Mouse (Mus musculus): ENCODE measurements around the gene Slc12a5. TPM values are rescaled to one million over a fixed set of nuclear protein-coding genes. Genes with fewer than 3 reads are reported as not detected.

Gene Slc12a5
- 0.85 and 0.94 TPM in 2 replicates for polyA plus RNA-seq (2015; fragmentation: Nextera tagmentation; extraction: Ambion mirVana)

DNA sequence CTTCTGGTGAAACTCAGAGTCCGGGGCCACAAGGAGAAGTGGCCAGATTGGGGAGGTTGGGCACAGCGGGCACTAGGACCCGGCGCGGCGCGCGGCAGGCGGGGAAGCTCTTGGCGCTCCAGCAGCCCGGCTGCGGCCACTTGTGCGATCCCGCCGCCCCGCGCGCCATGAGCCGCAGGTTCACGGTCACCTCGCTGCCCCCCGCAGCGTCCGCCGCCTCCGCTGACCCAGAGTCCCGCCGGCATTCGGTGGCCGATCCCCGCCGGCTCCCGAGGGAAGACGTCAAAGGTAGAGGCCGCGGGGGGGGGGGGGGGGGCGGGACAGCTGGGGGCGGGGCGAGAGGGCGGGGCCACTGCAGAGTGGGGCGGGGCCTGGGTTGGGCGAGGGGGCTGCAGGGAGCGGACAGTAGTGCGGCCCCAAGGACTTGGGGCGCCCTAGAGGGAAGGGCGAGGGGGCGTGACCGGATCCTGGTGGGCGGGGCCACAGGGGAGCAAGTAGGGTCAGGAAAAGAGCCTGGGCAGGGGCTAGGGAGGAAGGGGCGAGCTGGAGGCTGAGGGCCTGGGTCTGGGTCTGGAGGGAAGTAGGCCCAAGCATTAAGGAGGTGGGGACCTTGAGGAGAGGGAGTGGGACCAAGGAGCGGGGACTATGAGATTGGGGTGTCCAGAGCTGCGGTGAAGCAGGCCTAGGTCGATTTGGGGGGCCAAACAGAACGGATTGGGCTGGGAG is at the start of gene Slc12a5:
Gene Slc12a5 (plus strand): TSS at position 87 of the 726 bp plus-strand sequence.
- Histone ChIP-seq H3K36me3 (ENCODE audit: insufficient read depth, low read length) (no peaks in the 10 kb centered on the region), H3K4me1 (ENCODE audit: insufficient read depth, low read length) (peaks cover 14% of the 10 kb centered on the region), H3K27ac (ENCODE audit: low read length) (no peak within 1 kb of the TSS), H3K9me3 (ENCODE audit: low read length) (no peaks in the 10 kb centered on the region), H3K27me3 (ENCODE audit: insufficient read depth, low read length) (peaks cover under 1% of the 10 kb centered on the region; the same call in 1 of the 2 replicates), H3K4me3 (ENCODE audit: low read length) (peak within 1 kb of the TSS; percentile 62), H3K9ac (replicated peaks; ENCODE audit: low read length) (peak within 1 kb of the TSS; percentile 67), H3K4me2 (replicated peaks; ENCODE audit: low read depth, low read length) (peak within 1 kb of the TSS; percentile 73)
- under 1% methylated on average over 35 of the region's 54 CpGs for WGBS
- ATAC-seq (ENCODE audit: low FRiP score, low TSS enrichment): peak; percentile 76

DNA sequence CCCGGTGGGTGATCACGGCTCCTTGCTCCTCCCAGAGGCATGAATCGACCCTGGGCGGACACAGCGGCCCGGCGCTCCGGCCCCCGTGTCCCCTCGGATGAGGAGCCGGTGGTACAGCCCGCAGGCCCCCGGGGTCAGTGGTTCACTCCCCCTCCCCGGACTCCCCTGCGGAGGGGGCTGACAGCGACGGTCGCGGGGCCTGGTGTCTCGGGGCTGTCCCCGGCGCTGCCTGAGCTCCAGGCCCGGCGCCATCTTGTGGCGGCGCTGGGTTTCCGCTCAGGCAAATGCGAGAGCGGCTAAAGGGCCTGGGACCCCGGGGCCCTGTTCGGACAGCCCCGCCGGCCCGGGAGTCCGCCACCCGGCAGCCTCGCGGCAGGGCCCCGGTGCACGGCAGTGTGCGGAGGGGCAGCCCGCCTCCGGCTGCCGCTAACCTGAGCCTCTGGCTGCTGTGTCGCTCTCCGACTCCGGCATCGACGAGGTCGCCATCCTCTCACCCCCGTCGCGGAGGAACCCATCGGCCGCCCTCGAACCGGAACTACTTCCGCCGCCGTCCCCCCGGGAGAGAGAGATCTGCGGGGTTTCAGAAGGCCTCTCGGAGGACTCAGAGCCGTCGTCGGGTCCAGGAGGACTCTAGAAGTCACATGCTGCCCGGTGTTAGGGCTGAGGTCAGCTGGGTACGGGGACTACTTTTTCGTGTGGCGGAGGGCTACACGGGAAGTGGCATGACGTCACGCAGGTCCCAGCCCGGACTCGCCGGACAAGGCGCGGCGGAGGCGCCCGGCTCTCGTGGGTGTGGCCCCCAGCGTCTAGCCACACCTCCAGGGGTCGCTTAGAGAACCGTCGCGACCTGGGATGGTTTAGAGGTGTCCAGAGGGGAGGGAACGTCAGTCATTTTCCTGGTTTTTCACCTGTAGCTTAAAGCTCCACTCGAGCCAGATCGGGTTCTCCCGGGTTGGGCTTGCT is 49.2 kb upstream of the Slc12a5 start, which contains the start of gene Zfp335:
Gene Zfp335 (minus strand): TSS at position 672 of the 963 bp plus-strand sequence.
- 0% methylated on average over 89 of the region's 91 CpGs for WGBS
- no peaks in the 10 kb centered on the region for H3K27me3 ChIP-seq (ENCODE audit: insufficient read depth, low read length)
- H3K4me2 ChIP-seq (replicated peaks; ENCODE audit: low read depth, low read length): peak within 1 kb of the TSS; percentile 72
- H3K36me3 ChIP-seq (ENCODE audit: insufficient read depth, low read length): peaks cover 27% of the 10 kb centered on the region
- peak within 1 kb of the TSS; percentile 98 for H3K27ac ChIP-seq (ENCODE audit: low read length)
- peak within 1 kb of the TSS; percentile 96 for H3K9ac ChIP-seq (replicated peaks; ENCODE audit: low read length)
- H3K4me1 ChIP-seq (ENCODE audit: insufficient read depth, low read length): peaks cover 17% of the 10 kb centered on the region
- peak; percentile 87 for ATAC-seq (ENCODE audit: low FRiP score, low TSS enrichment)
- H3K9me3 ChIP-seq (ENCODE audit: low read length): peaks cover 3% of the 10 kb centered on the region
- peak within 1 kb of the TSS; percentile 65 for H3K4me3 ChIP-seq (ENCODE audit: low read length)

GRCm38 (mm10) chr2:164912151-164912550 is 48.5 kb upstream of the Slc12a5 start:
- Histone ChIP-seq H3K27ac (ENCODE audit: low read length) (peak overlapping the region; percentile 98), H3K27me3 (ENCODE audit: insufficient read depth, low read length) (no peaks in the 10 kb centered on the region), H3K36me3 (ENCODE audit: insufficient read depth, low read length) (peaks cover 20% of the 10 kb centered on the region), H3K4me2 (replicated peaks; ENCODE audit: low read depth, low read length) (peak overlapping the region; percentile 72), H3K9me3 (ENCODE audit: low read length) (no peaks in the 10 kb centered on the region), H3K4me3 (ENCODE audit: low read length) (peak overlapping the region; percentile 65), H3K9ac (replicated peaks; ENCODE audit: low read length) (peak overlapping the region; percentile 96), H3K4me1 (ENCODE audit: insufficient read depth, low read length) (peaks cover 17% of the 10 kb centered on the region)
- 10% methylated on average over 12 of the region's 12 CpGs for WGBS
- peak; percentile 9 for ATAC-seq (ENCODE audit: low FRiP score, low TSS enrichment)

DNA sequence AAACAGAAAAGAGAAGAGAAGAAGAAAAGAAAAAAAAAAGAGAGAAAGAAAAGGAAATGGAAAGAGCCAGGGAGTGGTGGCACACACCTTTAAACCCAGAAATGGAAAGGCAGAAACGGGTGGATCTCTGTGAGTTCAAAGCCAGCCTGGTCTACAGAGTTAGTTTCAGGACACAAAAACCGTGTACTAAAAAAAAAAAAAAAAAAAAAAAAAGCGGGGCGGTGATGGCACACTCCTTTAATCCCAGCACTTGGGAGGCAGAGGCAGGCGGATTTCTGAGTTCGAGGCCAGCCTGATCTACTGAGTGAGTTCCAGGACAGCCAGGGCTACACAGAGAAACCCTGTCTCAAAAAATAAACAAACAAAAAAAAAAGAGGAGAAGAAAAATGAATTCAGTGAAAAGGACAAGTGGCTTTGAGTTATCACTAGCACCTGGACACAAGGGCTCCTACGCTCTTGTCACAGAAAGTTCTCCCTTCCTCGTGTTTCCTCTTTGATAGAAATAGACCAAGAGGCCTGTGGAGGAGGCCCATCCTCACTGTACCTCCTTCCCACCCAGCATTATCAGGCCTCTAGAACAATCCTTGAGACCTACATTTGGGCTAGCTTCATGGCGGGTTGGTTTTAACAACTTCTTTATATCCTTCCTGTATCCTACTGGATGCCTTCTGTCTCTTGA is 47.7 kb upstream of the Slc12a5 start:
- Histone ChIP-seq H3K4me3 (ENCODE audit: low read length) (no peak overlapping the region), H3K36me3 (ENCODE audit: insufficient read depth, low read length) (peaks cover 12% of the 10 kb centered on the region), H3K9ac (replicated peaks; ENCODE audit: low read length) (no peak overlapping the region; the same call in 1 of the 2 replicates), H3K9me3 (ENCODE audit: low read length) (no peaks in the 10 kb centered on the region), H3K4me1 (ENCODE audit: insufficient read depth, low read length) (peaks cover 17% of the 10 kb centered on the region), H3K27me3 (ENCODE audit: insufficient read depth, low read length) (no peaks in the 10 kb centered on the region), H3K27ac (ENCODE audit: low read length) (no peak overlapping the region), H3K4me2 (replicated peaks; ENCODE audit: low read depth, low read length) (no peak overlapping the region)
- 84% methylated on average over 9 of the region's 9 CpGs for WGBS
- ATAC-seq (ENCODE audit: low FRiP score, low TSS enrichment): no peak

GRCm38 (mm10) chr2:164913428-164913786 is 47.2 kb upstream of the Slc12a5 start:
- H3K9me3 ChIP-seq (ENCODE audit: low read length): no peaks in the 10 kb centered on the region
- H3K27ac ChIP-seq (ENCODE audit: low read length): no peak overlapping the region
- no peak overlapping the region for H3K4me2 ChIP-seq (replicated peaks; ENCODE audit: low read depth, low read length)
- no peak overlapping the region for H3K9ac ChIP-seq (replicated peaks; ENCODE audit: low read length)
- no peaks in the 10 kb centered on the region for H3K27me3 ChIP-seq (ENCODE audit: insufficient read depth, low read length)
- peaks cover 17% of the 10 kb centered on the region for H3K4me1 ChIP-seq (ENCODE audit: insufficient read depth, low read length)
- peaks cover 7% of the 10 kb centered on the region for H3K36me3 ChIP-seq (ENCODE audit: insufficient read depth, low read length)
- no peak for ATAC-seq (ENCODE audit: low FRiP score, low TSS enrichment)
- no peak overlapping the region for H3K4me3 ChIP-seq (ENCODE audit: low read length)
- 81% methylated on average over 2 of the region's 2 CpGs for WGBS

GRCm38 (mm10) chr2:164916820-164917219 is 43.8 kb upstream of the Slc12a5 start:
- Histone ChIP-seq H3K9ac (replicated peaks; ENCODE audit: low read length) (no peak overlapping the region), H3K4me2 (replicated peaks; ENCODE audit: low read depth, low read length) (no peak overlapping the region), H3K4me1 (ENCODE audit: insufficient read depth, low read length) (peaks cover 6% of the 10 kb centered on the region), H3K27me3 (ENCODE audit: insufficient read depth, low read length) (no peaks in the 10 kb centered on the region), H3K9me3 (ENCODE audit: low read length) (no peaks in the 10 kb centered on the region), H3K4me3 (ENCODE audit: low read length) (no peak overlapping the region), H3K27ac (ENCODE audit: low read length) (no peak overlapping the region), H3K36me3 (ENCODE audit: insufficient read depth, low read length) (peaks cover 8% of the 10 kb centered on the region; the same call in 1 of the 2 replicates)
- no peak for ATAC-seq (ENCODE audit: low FRiP score, low TSS enrichment)
- 37% methylated on average over 5 of the region's 5 CpGs for WGBS

DNA sequence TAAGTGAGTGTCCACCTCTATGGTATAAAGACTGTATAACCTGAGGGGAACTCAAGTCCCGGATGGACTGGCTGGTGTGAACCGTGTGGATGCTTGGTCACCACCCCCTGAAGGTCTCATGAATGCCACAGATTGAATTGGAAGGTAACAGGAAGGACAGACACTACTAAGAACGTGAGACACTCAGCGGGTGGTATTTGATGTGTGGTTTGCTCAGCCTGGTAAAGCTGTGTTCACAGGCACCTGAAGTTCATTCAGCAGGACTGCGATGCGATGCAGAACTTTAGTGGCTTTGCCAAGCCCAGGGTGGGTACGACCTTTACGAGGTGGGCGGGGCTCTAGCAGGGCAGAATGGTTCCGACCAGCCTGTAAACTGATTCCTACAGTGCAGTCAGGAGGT is 43.2 kb upstream of the Slc12a5 start:
- H3K27me3 ChIP-seq (ENCODE audit: insufficient read depth, low read length): no peaks in the 10 kb centered on the region
- H3K4me1 ChIP-seq (ENCODE audit: insufficient read depth, low read length): peaks cover 3% of the 10 kb centered on the region

DNA sequence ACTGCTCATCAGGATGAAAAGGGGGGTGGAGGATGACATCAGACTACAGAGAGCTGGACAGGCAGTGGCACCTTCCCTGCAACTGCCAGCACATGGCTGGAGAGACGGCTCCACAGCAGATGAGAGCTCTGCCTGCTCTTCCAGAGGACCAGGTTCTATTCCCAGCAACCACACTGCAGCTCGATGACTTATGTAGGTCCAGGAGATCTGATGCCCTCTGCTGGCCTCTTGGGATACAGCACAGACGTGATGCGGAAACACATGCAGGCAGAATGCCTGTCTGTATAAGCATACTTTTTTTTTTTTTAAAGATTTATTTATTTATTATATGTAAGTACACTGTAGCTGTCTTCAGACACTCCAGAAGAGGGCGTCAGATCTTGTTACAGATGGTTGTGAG is 42.3 kb upstream of the Slc12a5 start:
- H3K4me2 ChIP-seq (replicated peaks; ENCODE audit: low read depth, low read length): no peak overlapping the region
- no peak overlapping the region for H3K27ac ChIP-seq (ENCODE audit: low read length)
- 0 out of 2 replicates have a peak, but pooled peaks have one; percentile 11 for ATAC-seq (ENCODE audit: low FRiP score, low TSS enrichment)
- H3K9me3 ChIP-seq (ENCODE audit: low read length): no peaks in the 10 kb centered on the region
- H3K4me1 ChIP-seq (ENCODE audit: insufficient read depth, low read length): peaks cover 3% of the 10 kb centered on the region
- H3K4me3 ChIP-seq (ENCODE audit: low read length): no peak overlapping the region
- H3K27me3 ChIP-seq (ENCODE audit: insufficient read depth, low read length): no peaks in the 10 kb centered on the region
- 64% methylated on average over 4 of the region's 5 CpGs for WGBS
- peaks cover 8% of the 10 kb centered on the region; the same call in 1 of the 2 replicates for H3K36me3 ChIP-seq (ENCODE audit: insufficient read depth, low read length)
- H3K9ac ChIP-seq (replicated peaks; ENCODE audit: low read length): no peak overlapping the region

More for the DNA sequence above, 43.2 kb upstream of the Slc12a5 start:
- Histone ChIP-seq H3K4me3 (ENCODE audit: low read length) (no peak overlapping the region), H3K9ac (replicated peaks; ENCODE audit: low read length) (no peak overlapping the region), H3K9me3 (ENCODE audit: low read length) (no peaks in the 10 kb centered on the region), H3K36me3 (ENCODE audit: insufficient read depth, low read length) (peaks cover 8% of the 10 kb centered on the region; the same call in 1 of the 2 replicates), H3K27ac (ENCODE audit: low read length) (no peak overlapping the region), H3K4me2 (replicated peaks; ENCODE audit: low read depth, low read length) (no peak overlapping the region)
- no peak for ATAC-seq (ENCODE audit: low FRiP score, low TSS enrichment)
- 40% methylated on average over 10 of the region's 10 CpGs for WGBS

GRCm38 (mm10) chr2:164921984-164922383 is 38.6 kb upstream of the Slc12a5 start:
- 55% methylated on average over 7 of the region's 7 CpGs for WGBS
- Histone ChIP-seq H3K27me3 (ENCODE audit: insufficient read depth, low read length) (no peaks in the 10 kb centered on the region), H3K27ac (ENCODE audit: low read length) (no peak overlapping the region), H3K4me2 (replicated peaks; ENCODE audit: low read depth, low read length) (no peak overlapping the region), H3K9ac (replicated peaks; ENCODE audit: low read length) (no peak overlapping the region), H3K4me3 (ENCODE audit: low read length) (no peak overlapping the region), H3K36me3 (ENCODE audit: insufficient read depth, low read length) (peaks cover 8% of the 10 kb centered on the region; the same call in 1 of the 2 replicates), H3K9me3 (ENCODE audit: low read length) (no peaks in the 10 kb centered on the region), H3K4me1 (ENCODE audit: insufficient read depth, low read length) (peaks cover 13% of the 10 kb centered on the region)
- ATAC-seq (ENCODE audit: low FRiP score, low TSS enrichment): no peak
